Mouse (Mus musculus) lung, adult 2 months (tissue): ENCODE data around the gene Tmem208. TPM values are rescaled to one million over a fixed set of nuclear protein-coding genes. Genes with fewer than 3 reads are reported as not detected.

Source experiments
- DNase-seq: peaks from one replicate; pipeline ENCODE4 v3.0.0; 2022
- H3K4me1 ChIP-seq: fragments of 200-500 bp; 2 replicates; pipeline ENCODE4 v1.6.1; 2011; ENCODE audit warnings: low read length; ENCODE audit not compliant: control insufficient read depth, insufficient read depth
- H3K4me3 ChIP-seq: fragments of 200-500 bp; replicated peaks from 2 replicates; pipeline ENCODE3; 2011; ENCODE audit warnings: low read depth, mild to moderate bottlenecking, control low read depth, low read length; ENCODE audit errors: extremely low read depth
- CTCF ChIP-seq: fragments of 200-500 bp; IDR thresholded peaks from 2 replicates; pipeline ENCODE4 v1.5.1; 2011; ENCODE audit warnings: mild to moderate bottlenecking, low read length, control low read depth; ENCODE audit not compliant: insufficient read depth
- POLR2A ChIP-seq: fragments of 200-500 bp; IDR thresholded peaks from 2 replicates; pipeline ENCODE4 v1.6.1; 2011; ENCODE audit warnings: low read depth, mild to moderate bottlenecking, control low read depth, low read length, borderline replicate concordance; ENCODE audit errors: extremely low read depth
- WGBS: fragments of 180-500 bp; shearing (Covaris S2); methylation state at CpG from one replicate; pipeline ENCODE4 v1.1.7; 2018; 5-methylcytosine and 5-hydroxymethylcytosine counted together
- polyA plus RNA-seq: library from polyadenylated mRNA; depleted of rRNA; stranded (reverse); fragments of >200 nt; gene quantifications from 2 replicates; pipeline ENCODE4 v1.2.3, GENCODE M21; 2012

The Tmem208 gene
- polyA plus RNA-seq, 1 experiment, result 104 TPM

DNA sequence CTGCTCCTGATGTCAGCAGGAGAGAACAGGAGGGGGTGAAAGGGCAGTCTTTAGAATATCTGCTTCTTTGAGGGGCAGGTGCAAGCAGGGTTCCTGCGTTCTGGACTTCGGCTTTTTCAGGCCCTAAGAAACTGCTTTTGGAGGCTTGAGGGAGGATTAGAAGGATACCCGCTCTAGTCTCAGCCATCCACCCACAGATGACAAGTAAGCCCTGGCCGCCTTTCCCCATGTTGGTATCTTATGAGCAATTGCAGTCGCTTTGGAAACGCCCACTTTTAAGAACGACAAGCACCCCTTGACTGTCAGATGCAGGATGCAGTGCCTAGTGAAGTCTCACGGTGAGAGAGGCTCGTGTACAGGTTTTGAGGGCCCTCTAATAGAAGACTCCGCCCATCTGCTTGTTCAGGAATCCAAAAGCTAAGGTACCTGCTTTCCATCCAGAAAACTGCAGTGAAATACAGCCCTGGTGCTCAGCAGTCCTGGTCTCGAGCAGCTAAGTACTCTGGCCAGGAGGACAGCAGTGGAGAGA is 7.4 kb upstream of the Tmem208 start:
- WGBS, result 77% methylated on average over 11 of the region's 11 CpGs
- peak; percentile 45 for DNase-seq
- H3K4me3 ChIP-seq, result no peak overlapping the region
- TF ChIP-seq CTCF (no peak), POLR2A (no peak)
- peaks cover 4% of the 10 kb centered on the region; the same call in 1 of the 2 replicates for H3K4me1 ChIP-seq

GRCm38 (mm10) chr8:105323183-105323582 is 3.0 kb upstream of the Tmem208 start:
- no peak for DNase-seq
- H3K4me1 ChIP-seq, result peaks cover 5% of the 10 kb centered on the region
- WGBS, result 73% methylated on average over 4 of the region's 4 CpGs

GRCm38 (mm10) chr8:105325641-105326093 is 487 bp upstream of the Tmem208 start:
- WGBS, result under 1% methylated on average over 12 of the region's 12 CpGs
- Histone ChIP-seq H3K4me1 (peaks cover 5% of the 10 kb centered on the region), H3K4me3 (peak overlapping the region; percentile 63)
- TF ChIP-seq CTCF (no peak), POLR2A (no peak)
- no peak for DNase-seq

More at GRCm38 (mm10) chr8:105323183-105323582, 3.0 kb upstream of the Tmem208 start:
- no peak overlapping the region for H3K4me3 ChIP-seq
- no peak for TF ChIP-seq POLR2A
- no peak for TF ChIP-seq CTCF

GRCm38 (mm10) chr8:105326968-105327367 is 814 bp downstream of the Tmem208 start:
- no peak for DNase-seq
- no peak for TF ChIP-seq CTCF
- WGBS, result 27% methylated on average over 6 of the region's 6 CpGs
- peaks cover 5% of the 10 kb centered on the region for H3K4me1 ChIP-seq
- peak overlapping the region; percentile 91 for H3K4me3 ChIP-seq

DNA sequence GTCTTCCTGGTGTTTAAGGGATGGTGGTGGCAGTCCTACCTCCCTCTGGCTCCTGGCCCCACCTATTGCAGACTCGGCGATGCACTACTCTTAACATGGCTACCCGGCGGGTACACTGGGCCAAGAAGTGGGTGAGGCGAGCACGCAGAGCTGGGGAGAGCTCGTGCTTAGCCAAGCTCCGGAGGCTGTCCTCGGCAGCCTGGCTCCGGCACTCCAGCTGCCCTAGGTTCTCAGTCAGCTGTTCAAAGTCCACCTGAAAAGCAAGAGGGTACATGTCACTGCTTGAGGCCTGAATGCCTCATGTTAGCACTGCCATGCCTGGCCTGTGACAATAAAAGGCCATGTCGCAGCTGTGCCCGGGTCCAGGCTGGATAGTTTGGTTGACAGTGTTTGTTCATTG is 4.2 kb downstream of the Tmem208 start:
- Histone ChIP-seq H3K4me1 (peaks cover 5% of the 10 kb centered on the region), H3K4me3 (no peak overlapping the region)
- 87% methylated on average over 12 of the region's 12 CpGs for WGBS
- DNase-seq, result no peak
- TF ChIP-seq POLR2A (no peak), CTCF (no peak)

- Histone ChIP-seq H3K4me3 (no peak overlapping the region), H3K4me1 (peaks cover 5% of the 10 kb centered on the region)
- TF ChIP-seq POLR2A (no peak), CTCF (no peak)
- DNase-seq, result no peak
- 90% methylated on average over 22 of the region's 22 CpGs for WGBS
Measured at GRCm38 (mm10) chr8:105331469-105331868, 5.3 kb downstream of the Tmem208 start.

- 89% methylated on average over 9 of the region's 9 CpGs for WGBS
- TF ChIP-seq CTCF (no peak), POLR2A (no peak)
- no peak overlapping the region for H3K4me3 ChIP-seq
- peaks cover 4% of the 10 kb centered on the region for H3K4me1 ChIP-seq
- no peak for DNase-seq
Measured at GRCm38 (mm10) chr8:105331931-105332330, 5.8 kb downstream of the Tmem208 start.

- Histone ChIP-seq H3K4me3 (no peak overlapping the region), H3K4me1 (no peaks in the 10 kb centered on the region; the same call in 1 of the 2 replicates)
- TF ChIP-seq POLR2A (no peak), CTCF (no peak)
- WGBS, result 67% methylated on average over 2 of the region's 2 CpGs
- DNase-seq, result no peak
Measured at GRCm38 (mm10) chr8:105332523-105332922, 6.4 kb downstream of the Tmem208 start.

DNA sequence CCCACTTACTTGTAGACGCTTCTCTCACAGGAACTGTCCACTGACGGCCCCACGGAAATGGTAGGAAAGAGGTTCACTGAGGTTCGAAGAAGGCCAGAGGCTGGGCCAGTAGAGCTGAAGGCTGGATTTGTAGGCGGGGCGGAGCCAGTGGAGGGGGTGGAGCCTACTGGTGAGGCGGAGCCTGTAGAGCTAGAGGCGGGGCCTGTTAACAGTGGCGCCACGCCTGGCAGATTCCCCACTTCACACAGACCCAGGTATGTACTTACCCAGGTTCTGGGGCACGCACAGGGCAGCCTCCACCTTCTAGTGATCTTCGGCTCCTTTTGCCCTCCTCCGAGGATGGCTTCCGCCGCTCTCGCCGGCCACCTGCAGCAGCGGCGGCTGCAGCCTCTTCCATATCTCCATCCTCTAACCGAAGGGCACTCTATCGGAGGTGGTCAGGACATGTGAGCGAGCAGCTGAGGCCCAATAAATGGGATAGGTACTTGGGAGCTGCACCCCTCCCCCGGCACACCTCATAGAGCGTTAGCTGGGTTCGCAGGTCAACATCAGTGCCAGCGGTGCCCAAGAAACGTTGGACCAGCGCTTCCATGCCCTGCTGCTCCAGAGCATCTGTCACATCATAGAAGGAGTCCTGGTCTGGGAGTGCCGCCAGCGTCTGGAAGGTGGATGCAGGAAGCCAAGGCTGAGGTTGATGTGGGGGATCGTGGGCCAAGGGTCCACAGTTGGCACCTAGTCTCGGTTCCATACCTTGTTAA is 10.4 kb downstream of the Tmem208 start:
- DNase-seq, result no peak
- peaks cover 21% of the 10 kb centered on the region for H3K4me1 ChIP-seq
- no peak for TF ChIP-seq POLR2A
- TF ChIP-seq CTCF, result no peak
- no peak overlapping the region for H3K4me3 ChIP-seq
- WGBS, result 86% methylated on average over 32 of the region's 32 CpGs

GRCm38 (mm10) chr8:105338992-105339391 is 12.8 kb downstream of the Tmem208 start:
- TF ChIP-seq POLR2A (no peak), CTCF (no peak)
- Histone ChIP-seq H3K4me3 (no peak overlapping the region), H3K4me1 (peaks cover 27% of the 10 kb centered on the region)
- WGBS, result 36% methylated on average over 4 of the region's 4 CpGs
- no peak for DNase-seq

GRCm38 (mm10) chr8:105339886-105340635 is 13.9 kb downstream of the Tmem208 start:
- TF ChIP-seq CTCF, result no peak
- TF ChIP-seq POLR2A, result peak; percentile 35; the same call in 1 of the 2 replicates
- 23% methylated on average over 6 of the region's 6 CpGs for WGBS
- DNase-seq, result peak; percentile 77
- Histone ChIP-seq H3K4me3 (no peak overlapping the region), H3K4me1 (peaks cover 33% of the 10 kb centered on the region)
